ENCODE assay signal across 8 mouse cellular contexts in the genomic region with DNA sequence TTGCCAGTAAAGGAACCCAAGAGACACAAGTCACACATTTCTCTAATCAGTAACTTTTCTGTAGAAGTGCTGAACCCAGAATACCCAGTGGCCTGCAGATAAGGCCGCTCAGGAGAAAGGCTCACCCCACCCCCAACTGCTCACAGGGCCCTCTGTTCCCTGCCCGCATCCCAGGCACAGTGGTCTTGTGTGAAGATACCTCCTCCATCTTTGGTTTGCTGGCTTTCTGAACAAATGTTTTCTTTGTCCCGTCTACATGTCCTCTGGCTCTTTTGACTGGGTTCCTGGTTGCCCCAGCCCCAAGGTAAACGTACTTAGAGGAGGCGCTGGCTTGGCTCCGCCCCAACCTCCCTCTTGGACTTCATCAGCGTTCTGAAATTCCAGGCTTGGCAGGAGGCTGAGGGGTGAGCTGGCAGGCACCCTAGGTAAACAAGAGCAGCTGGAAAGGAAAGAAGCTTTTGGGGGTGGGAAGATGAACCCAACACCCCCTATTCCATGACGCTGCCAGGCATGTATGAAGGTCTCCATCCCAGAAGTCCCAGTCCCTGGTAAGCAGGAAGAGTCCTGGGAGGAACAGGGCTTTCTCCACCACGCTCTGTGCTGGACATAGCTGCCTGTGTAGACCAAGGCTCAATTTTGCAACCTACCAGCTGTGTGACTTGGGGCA. TPM values are rescaled to one million over a fixed set of nuclear protein-coding genes. Genes with fewer than 3 reads are reported as not detected.
DNase-seq lines count a peak whose midpoint lies in the region; ATAC-seq lines count a peak whose summit lies in the region.

No protein-coding gene starts in this region.

- DNase-seq in Muller cell, postnatal 12 days (ENCODE audit: inconsistent ontology term) = peak; percentile 90
- DNase-seq in c-Kit-negative CD71-positive TER-119-positive erythroid progenitor cells, embryonic 14.5 days (ENCODE audit: low read depth, low spot score) = peak; percentile 27
- DNase-seq in large intestine, adult 2 months (ENCODE audit: low read depth, low spot score) = peak; percentile 67
- DNase-seq in ovary, postnatal 14 days (ENCODE audit: low spot score) = peak; percentile 73
- no peak for DNase-seq in cerebellum, postnatal 4 days (ENCODE audit: low spot score in 2 of 2)

- 8% methylated on average over 9 of the region's 9 CpGs for WGBS in heart, embryonic 13.5 days
- WGBS in large intestine, adult 2 months = 16% methylated on average over 9 of the region's 9 CpGs

- H3K4me1 ChIP-seq in heart, embryonic 13.5 days = peaks cover 62% of the 10 kb centered on the region

- peak overlapping the region; percentile 16 for H3K4me3 ChIP-seq in heart, embryonic 13.5 days

- H3K9ac ChIP-seq in heart, embryonic 13.5 days = peak overlapping the region; percentile 67

- H3K4me2 ChIP-seq in heart, embryonic 13.5 days = peak overlapping the region; percentile 59

- H3K27ac ChIP-seq in heart, embryonic 13.5 days (replicated peaks) = peak overlapping the region; percentile 92

- H3K9me3 ChIP-seq in heart, embryonic 13.5 days = no peaks in the 10 kb centered on the region

- peak; percentile 35; the same call in 1 of the 2 replicates for ATAC-seq in heart, embryonic 13.5 days (ENCODE audit: extremely low read depth, insufficient number of reproducible peaks, low FRiP score, low TSS enrichment)
- ATAC-seq in activated CD4-positive, CD25-positive, alpha-beta regulatory T cell, adult 4 months = no peak
- ATAC-seq in monocyte, adult 5-6 weeks (replicated peaks; ENCODE audit: insufficient number of reproducible peaks, low FRiP score, low TSS enrichment, poor library complexity, severe bottlenecking) = no peak

- H3K27me3 ChIP-seq in heart, embryonic 13.5 days (replicated peaks) = no peaks in the 10 kb centered on the region

- H3K36me3 ChIP-seq in heart, embryonic 13.5 days = peaks cover 30% of the 10 kb centered on the region

RNA-seq across cellular contexts. Expression of a gene that starts 32.5 kb away (rescaled TPM):
- polyA plus RNA-seq in heart, embryonic 13.5 days (2015; fragmentation: Nextera tagmentation; extraction: Ambion mirVana) = 218 and 237 TPM in 2 replicates
- polyA plus RNA-seq in large intestine, adult 2 months (2012; rRNA removed) = 143 and 152 TPM in 2 replicates
- 1 to 10 TPM; 2.1 to 5.4 TPM for polyA plus RNA-seq in activated CD4-positive, CD25-positive, alpha-beta regulatory T cell, adult 4 months (2017; shearing (Covaris generic))
- 131 to 275 TPM (median 210 TPM) in 3 replicates for total RNA-seq in monocyte, adult 5-6 weeks (2017)

Comparison
In these comparisons a context has a peak if more than half of its experiments do, and no peak if none do; other contexts are left out.
1. DNase-seq: peak in Muller cell, postnatal 12 days (single experiment), c-Kit-negative CD71-positive TER-119-positive erythroid progenitor cells, embryonic 14.5 days (single experiment), large intestine, adult 2 months (single experiment) and ovary, postnatal 14 days (single experiment); none in cerebellum, postnatal 4 days (0 of 2).
2. RNA of a gene that starts 32.5 kb away (polyA plus RNA-seq): 218 to 237 TPM in heart, embryonic 13.5 days and 143 to 152 TPM in large intestine, adult 2 months; 2.1 to 5.4 TPM in activated CD4-positive, CD25-positive, alpha-beta regulatory T cell, adult 4 months; every median in the first group is over 10 times any median in the second.